Mouse (Mus musculus) ES-Bruce4 (cell line): Measurements from ENCODE around the gene Ttc34. TPM values are rescaled to one million over a fixed set of nuclear protein-coding genes. Genes with fewer than 3 reads are reported as not detected.

Source experiments
- H3K27ac ChIP-seq: 2 replicates; pipeline ENCODE4 v1.5.1; 2012; ENCODE audit warnings: low read length, inconsistent platforms; ENCODE audit not compliant: insufficient read depth
- H3K27me3 ChIP-seq: 2 replicates; pipeline ENCODE4 v1.6.1; 2012; ENCODE audit warnings: mild to moderate bottlenecking, low read length, inconsistent platforms; ENCODE audit not compliant: control insufficient read depth, poor library complexity, insufficient read depth, severe bottlenecking
- H3K36me3 ChIP-seq: 2 replicates; pipeline ENCODE4 v1.6.1; 2012; ENCODE audit warnings: inconsistent platforms, mild to moderate bottlenecking, low read length, moderate library complexity; ENCODE audit not compliant: control insufficient read depth, poor library complexity, insufficient read depth, severe bottlenecking
- H3K4me1 ChIP-seq: one replicate; pipeline ENCODE4 v1.8.1; 2011; ENCODE audit warnings: low read length; ENCODE audit not compliant: control insufficient read depth, insufficient read depth
- H3K4me3 ChIP-seq: 2 replicates; pipeline ENCODE4 v1.5.1; 2011; ENCODE audit warnings: low read depth, mild to moderate bottlenecking, low read length
- H3K9ac ChIP-seq: 2 replicates; pipeline ENCODE4 v1.6.1; 2012; ENCODE audit warnings: low read depth, mild to moderate bottlenecking, inconsistent platforms; ENCODE audit not compliant: poor library complexity, severe bottlenecking
- H3K9me3 ChIP-seq: replicated peaks from 2 replicates; pipeline ENCODE4 v1.6.1; 2012; ENCODE audit warnings: mild to moderate bottlenecking, low read length, inconsistent platforms; ENCODE audit not compliant: control insufficient read depth, poor library complexity, insufficient read depth, severe bottlenecking
- CTCF ChIP-seq: IDR thresholded peaks from one replicate; pipeline ENCODE4 v1.8.1; 2011; ENCODE audit warnings: low read depth, low read length
- EP300 ChIP-seq: IDR thresholded peaks from 2 replicates; pipeline ENCODE4 v1.6.1; 2011; ENCODE audit warnings: low read depth, low read length; ENCODE audit not compliant: insufficient read depth
- POLR2A ChIP-seq: IDR thresholded peaks from one replicate; pipeline ENCODE4 v1.8.1; 2011; ENCODE audit warnings: low read length; ENCODE audit not compliant: insufficient read depth
- polyA plus RNA-seq: library from polyadenylated mRNA; stranded (reverse); fragments of >200 nt; gene quantifications from 2 replicates; pipeline ENCODE4 v1.2.4, GENCODE M21; 2011; ENCODE audit warnings: low read depth; ENCODE audit not compliant: missing spikeins, insufficient read depth, insufficient read length

Gene Ttc34
- polyA plus RNA-seq, 1 experiment, result not detected

- peak within 1 kb of the TSS; percentile 71 for H3K4me3 ChIP-seq
- no peaks in the 10 kb centered on the region for H3K9me3 ChIP-seq
- H3K27ac ChIP-seq, result no peak within 1 kb of the TSS
- peak within 1 kb of the TSS; percentile 14 for H3K9ac ChIP-seq
- 0 out of 2 replicates have a peak, but pooled peaks have one; percentile 3 for TF ChIP-seq EP300
- TF ChIP-seq POLR2A, result peak; percentile 99
- no peak for TF ChIP-seq CTCF
- H3K4me1 ChIP-seq, result no peaks in the 10 kb centered on the region
- H3K36me3 ChIP-seq, result no peaks in the 10 kb centered on the region
- H3K27me3 ChIP-seq, result no peaks in the 10 kb centered on the region
These were observed 61.5 kb downstream of the Ttc34 start, which contains the start of gene Fam213b for GRCm38 (mm10) chr4:154898506-154899446. TSS of gene Fam213b (minus strand) at chr4:154899135.

DNA sequence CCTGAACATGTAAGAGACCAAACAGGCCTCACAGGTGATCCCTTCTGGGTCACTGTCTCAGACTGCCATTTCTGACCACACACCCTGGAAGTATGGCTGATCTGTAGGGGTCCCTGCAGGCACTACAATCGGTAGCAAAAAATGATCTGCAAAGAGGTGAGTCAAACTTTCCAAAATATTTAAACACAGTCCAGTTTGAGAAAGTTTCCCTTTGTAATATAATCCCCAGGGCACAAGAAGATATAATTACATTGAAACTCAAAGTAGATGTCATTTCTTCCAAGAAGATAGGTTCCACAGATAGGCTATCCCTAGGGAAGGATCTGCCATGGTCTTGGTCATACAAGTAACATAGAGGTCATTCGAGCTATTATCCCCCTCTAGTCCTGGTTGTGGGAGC lies 65.1 kb downstream of the Ttc34 start:
- Histone ChIP-seq H3K36me3 (no peaks in the 10 kb centered on the region), H3K9me3 (no peaks in the 10 kb centered on the region), H3K27ac (no peak overlapping the region), H3K27me3 (no peaks in the 10 kb centered on the region), H3K4me1 (no peaks in the 10 kb centered on the region), H3K9ac (no peak overlapping the region), H3K4me3 (no peak overlapping the region)
- TF ChIP-seq POLR2A (no peak), CTCF (no peak), EP300 (no peak)

- Histone ChIP-seq H3K4me1 (no peaks in the 10 kb centered on the region), H3K36me3 (no peaks in the 10 kb centered on the region), H3K27ac (peak overlapping the region; percentile 84), H3K27me3 (no peaks in the 10 kb centered on the region; the same call in 1 of the 2 replicates), H3K4me3 (peak overlapping the region; percentile 81), H3K9ac (peak overlapping the region; percentile 74), H3K9me3 (no peaks in the 10 kb centered on the region)
- TF ChIP-seq POLR2A (peak; percentile 19), EP300 (no peak)
These were observed 67.2 kb downstream of the Ttc34 start for GRCm38 (mm10) chr4:154904185-154905071.

DNA sequence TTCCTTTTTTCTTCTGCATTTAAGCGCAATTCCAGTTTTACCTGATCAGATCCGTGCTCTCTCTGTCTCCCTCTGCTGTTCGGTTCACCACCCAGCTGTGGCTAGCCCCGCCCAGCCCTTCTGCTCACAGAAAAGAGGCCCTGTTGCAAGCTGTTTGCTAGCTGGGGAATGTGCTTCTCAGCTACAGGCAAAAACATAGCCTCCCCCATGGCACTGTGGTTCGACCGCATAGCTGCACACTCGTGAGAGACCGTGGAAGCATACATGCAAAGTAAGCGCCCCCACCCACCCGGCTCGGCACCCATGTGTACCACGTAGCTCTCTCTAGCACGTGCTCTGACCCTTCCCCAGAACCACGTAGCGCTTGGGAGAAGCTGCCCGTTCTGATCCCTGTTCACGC lies 70.6 kb downstream of the Ttc34 start:
- Histone ChIP-seq H3K4me3 (no peak overlapping the region), H3K36me3 (no peaks in the 10 kb centered on the region), H3K9me3 (no peaks in the 10 kb centered on the region), H3K27ac (no peak overlapping the region), H3K9ac (no peak overlapping the region), H3K4me1 (no peaks in the 10 kb centered on the region), H3K27me3 (no peaks in the 10 kb centered on the region; the same call in 1 of the 2 replicates)
- TF ChIP-seq EP300, result no peak
- peak; percentile 75 for TF ChIP-seq CTCF
- TF ChIP-seq POLR2A, result no peak

GRCm38 (mm10) chr4:154908490-154908889 lies 71.2 kb downstream of the Ttc34 start:
- no peak overlapping the region for H3K9ac ChIP-seq
- H3K4me1 ChIP-seq, result no peaks in the 10 kb centered on the region
- H3K27me3 ChIP-seq, result no peaks in the 10 kb centered on the region; the same call in 1 of the 2 replicates
- no peak overlapping the region for H3K4me3 ChIP-seq
- no peak for TF ChIP-seq CTCF
- no peak for TF ChIP-seq EP300
- no peak for TF ChIP-seq POLR2A
- H3K9me3 ChIP-seq, result no peaks in the 10 kb centered on the region
- no peaks in the 10 kb centered on the region for H3K36me3 ChIP-seq
- H3K27ac ChIP-seq, result no peak overlapping the region
